Mouse (Mus musculus) kidney, adult 11 months (tissue): Measurements from ENCODE around the gene Gm44511.
"Not testable (repeated sequence)": the region's sequence is repeated elsewhere in the genome, so short reads cannot be mapped to it uniquely, and the experiment has no call there.

Experiments
- DNase-seq: peaks from one replicate; pipeline ENCODE4 v3.0.0; 2022

Gene Gm44511

DNA sequence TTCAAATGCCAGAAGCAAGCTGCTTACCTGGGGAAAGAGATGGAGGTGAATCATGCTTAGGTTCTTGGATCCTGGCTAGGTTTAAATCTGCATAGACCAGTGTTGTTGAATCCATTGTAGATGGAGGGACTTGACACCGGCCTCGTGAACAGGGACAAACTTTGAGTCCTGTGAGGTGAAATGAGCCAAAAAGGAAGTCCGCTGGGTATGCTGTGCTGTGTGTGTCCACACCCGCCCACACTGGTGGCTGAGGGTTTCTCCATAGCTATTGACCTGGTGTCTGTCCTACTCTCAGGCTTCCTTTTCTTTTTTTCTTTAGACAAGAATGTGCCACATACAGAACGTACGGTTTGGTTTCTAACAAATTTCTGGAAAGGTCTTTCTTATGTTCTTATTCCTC is at the start of gene Gm44511, which contains the start of gene Klrb1b:
Gm44511 (minus strand) TSS at position 184 of the 400 bp plus-strand sequence.
Klrb1b (minus strand) TSS at position 200 of the 400 bp plus-strand sequence.
- no peak for DNase-seq

DNA sequence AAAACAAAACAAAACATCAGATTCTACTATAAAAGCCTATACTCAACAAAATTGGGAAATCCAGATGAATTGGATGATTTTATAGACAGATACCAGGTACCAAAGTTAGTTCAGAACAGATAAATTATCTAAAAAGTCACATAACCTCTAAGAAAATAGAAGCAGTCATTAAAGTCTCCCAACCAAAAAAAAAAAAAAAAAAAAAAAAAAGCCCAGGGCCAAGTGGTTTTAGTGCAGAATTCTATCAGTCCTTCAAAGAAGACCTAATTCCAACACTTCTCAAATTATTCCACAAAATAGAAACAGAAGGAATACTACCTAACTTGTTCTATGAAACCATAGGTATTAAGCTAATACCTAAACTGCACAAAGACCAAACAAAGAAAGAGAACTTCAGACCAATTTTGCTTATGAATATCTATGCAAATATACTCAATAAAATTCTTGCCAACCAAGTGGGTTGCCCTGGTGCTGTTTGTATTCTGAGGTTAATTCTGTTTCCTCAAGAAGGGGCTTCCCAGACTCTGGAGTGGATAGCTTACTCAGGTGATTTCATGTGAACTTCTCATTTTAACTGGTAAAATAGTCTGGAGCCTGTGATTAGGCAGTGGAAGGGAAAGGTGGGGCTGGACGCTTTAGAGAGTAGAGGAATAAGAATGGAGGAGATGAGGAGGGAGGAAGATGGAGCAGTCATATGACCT is 45.9 kb upstream of the Gm44511 start:
- DNase-seq: no peak

DNA sequence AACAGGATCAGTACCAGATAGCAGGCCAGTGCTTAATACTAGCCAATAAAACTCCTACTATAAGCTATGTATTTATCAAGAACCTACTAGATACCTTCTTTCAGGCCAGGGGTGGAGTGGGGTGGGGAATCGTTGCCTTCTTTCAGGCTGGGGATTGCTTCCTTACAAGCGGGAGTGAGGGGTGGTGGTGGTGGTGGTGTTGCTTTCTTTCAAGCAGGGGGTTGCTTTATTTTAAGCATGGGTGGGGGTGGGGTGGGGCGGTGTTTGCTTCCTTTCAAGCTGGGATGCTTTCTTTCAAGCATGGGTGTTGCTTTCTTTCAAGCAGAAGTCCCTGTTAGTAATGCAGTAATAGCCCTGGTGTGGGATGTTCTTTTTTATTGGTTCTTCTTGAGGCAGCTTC is 42.7 kb upstream of the Gm44511 start:
- DNase-seq: no peak

DNA sequence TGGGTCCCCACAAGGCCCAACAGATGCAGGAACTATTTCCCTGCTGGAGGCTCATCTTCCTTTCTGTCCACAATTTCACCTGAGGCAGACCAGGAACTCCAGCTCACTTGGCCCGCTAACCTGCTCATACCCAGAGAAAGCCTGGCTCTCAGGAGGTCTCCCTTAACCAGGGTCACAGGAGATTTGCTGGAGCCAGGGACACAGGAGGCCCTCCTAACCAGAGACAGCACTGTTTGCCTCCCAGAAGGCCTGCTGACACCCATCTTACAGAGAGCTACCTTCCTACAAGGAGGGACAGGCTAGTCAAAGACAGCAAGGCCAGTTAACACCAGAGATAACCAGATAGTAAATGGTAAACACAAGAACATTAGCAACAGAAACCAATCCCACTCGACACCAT is 31.9 kb upstream of the Gm44511 start:
- no peak for DNase-seq

DNA sequence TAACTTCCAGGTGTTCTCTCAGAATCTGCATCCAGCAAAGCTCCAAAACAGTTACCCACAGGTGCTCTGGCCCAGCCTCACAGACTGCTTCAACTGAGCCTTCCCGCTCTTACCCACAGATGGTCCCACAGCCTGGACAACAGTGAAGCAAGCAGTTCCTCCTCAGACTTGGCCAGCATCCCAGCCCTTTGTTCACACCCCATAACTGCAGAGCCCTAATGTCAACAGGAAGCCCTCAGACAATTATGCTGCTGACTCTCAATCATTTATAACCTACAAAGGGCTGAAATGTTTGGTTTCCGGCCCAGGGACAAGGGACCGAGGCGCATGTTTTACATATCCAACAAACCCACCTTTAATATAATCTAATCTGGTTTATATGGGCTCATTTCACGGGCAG is 30.1 kb upstream of the Gm44511 start:
- DNase-seq: peak; percentile 85

DNA sequence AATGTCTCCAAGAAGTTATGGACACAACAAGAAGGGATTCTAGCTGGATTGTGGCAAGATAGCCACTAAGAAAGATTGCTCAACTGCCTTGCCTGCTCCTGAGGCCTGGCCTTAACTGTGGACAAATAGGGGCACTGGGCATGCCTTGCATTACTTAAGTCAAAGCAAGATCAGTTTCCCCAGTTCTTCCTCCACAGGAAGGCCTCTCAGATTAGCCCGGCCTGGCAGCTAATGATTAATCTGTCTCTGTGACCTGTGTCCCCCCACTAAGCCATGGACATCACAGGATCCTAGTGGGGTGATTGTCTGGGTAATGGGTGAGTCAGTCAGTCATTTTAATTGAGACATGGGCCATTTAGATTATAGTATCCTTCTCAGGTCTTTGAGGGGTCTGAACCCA is 29.4 kb upstream of the Gm44511 start:
- DNase-seq: no peak

DNA sequence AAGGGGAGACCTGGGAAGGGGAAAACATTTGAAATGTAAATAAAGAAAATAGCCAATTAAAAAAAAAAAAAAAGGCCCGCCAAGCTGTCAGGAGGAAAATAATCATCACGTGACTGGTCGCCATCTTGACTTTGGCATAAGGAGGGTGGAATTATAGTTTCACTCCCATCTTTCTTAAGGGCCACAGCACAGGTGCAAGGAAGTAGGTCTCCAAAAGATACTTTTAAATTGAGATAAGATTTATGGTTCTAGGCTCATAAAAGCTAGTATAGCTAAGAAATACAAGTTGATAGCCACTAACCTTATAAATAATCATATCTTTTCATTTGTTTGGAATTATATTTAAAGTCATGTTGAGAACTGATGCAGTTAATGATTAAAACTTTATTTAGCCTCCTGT is 28.8 kb upstream of the Gm44511 start:
- no peak for DNase-seq

DNA sequence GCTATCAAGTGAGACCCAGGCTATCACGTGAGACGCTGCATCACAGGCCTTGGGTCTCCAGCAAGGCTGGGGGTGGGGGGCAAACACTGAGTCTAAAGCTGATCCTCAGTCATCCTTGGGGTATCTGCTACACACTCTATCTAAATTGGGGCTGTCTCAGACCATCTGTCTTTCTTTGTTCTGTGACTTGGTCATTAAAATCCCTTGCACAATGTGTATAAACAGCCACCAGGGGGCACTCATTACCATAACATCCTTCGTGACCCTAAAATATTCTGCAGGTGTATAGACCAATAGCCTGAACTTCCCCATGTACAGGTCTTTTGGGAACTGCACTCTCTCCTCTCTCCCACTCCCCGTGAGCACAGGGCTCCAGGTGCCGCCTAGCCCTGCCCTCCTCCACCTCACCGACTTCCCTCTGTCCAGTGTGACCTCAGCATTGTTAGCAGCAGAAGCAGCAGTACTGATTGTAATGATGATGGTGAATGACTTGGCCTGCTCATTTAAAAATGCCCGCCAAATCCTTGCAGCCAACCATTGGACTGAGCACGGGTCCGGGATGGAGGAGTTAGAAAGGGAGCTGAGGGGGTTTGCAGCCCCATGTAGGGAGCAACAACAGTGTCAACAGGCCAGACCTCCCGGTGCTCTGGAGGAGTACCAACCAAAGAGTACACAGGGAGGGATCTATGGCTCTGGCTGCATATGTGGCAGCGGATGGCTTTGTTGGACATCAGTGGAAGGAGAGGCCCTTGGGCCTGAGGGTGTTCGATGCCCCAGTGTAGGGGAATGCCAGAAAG is 28.1 kb upstream of the Gm44511 start:
- peak; percentile 62 for DNase-seq

DNA sequence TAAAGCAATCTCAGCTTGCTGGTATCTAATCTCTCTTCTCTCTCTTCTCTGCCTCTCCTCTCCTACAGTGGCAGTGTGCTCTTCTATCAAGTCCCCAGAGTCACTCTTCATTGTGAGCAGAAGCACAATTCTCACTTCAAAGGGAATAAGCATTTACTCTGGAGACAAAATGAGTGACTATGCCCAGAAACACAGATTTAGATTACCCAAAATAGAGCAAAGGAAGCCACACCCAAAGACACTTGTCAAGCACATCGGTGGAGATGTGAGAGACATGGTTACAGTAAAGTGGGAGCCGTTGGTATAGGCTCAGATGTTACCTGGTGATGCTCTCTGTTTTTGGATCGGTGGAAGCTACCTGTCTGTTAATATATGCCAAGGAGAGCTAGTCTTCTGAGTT is 26.7 kb upstream of the Gm44511 start:
- no peak for DNase-seq

DNA sequence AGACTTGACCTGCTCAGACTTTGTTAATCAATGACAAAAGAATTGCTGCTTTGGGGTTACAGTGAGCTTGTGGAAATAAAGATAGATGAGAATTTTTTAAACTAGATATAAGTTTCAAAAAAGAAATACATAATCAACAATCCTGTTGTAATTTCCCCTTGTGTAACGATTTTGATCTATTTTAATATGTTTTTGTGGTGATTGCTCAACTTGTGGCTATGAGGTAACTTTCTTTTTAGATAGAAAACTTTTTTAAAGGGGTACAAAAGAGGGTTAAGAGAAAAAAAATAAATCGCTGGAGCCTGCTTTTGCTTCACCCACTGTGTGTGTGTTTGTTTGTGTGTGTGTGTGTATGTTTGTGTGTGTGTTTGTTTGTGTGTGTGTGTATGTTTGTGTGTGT is 25.0 kb upstream of the Gm44511 start:
- DNase-seq: no peak

DNA sequence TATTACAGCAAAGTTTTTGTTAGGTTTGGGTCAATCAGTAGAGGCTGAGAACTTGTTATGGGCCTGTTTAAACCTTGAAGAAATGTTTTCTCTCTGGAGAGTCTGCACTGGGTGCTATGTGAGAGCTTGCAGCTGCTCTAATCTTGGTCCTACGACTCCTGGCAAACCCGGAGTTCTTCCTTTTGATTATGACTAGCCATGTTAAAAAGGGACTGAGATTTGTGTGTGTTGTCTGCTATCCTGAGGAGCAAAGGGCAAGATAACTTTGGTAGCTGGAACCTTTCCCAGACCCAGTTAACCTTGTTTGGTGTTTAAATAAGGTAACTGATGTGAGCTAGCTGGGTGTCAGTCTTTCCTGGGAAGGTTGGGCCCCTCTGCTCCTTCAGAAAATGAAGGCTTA is 24.6 kb upstream of the Gm44511 start:
- DNase-seq: no peak

DNA sequence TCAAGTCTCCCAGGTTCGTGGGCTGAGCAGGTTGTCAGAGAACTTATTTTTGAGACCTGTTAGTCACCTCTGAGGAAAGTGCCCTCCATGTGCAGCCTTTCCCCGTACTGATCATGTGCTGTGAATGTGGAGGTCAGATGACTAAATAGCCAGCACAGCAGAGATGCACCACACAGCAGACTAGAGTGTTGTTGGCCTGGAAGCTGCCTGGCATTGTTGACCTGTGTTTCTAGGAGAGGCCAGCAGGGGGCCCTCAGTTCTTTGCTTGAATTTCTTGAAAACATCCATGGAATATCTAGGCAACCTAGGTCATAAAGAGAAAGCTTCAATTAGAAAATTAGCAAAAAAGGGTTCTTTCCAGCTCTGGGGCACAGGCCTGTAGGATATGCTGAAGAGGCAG is 23.8 kb upstream of the Gm44511 start:
- DNase-seq: peak; percentile 52

DNA sequence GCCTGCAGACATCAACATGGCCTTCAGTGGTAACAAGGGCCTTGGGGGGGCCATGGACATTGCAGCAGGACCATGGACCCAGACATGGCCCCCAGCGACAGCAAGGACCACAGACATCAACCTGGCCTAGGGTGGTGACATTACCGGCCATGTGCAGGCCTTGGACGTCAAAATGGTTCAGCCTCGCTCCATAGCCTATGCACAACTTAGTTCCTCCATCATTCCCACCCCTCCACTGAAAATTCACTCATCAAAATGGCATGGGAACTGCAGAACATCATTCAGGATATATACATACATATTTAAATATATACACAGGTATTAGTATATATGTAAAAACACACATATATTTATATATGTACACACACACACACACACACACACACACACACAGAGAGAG is 21.3 kb upstream of the Gm44511 start:
- no peak for DNase-seq

DNA sequence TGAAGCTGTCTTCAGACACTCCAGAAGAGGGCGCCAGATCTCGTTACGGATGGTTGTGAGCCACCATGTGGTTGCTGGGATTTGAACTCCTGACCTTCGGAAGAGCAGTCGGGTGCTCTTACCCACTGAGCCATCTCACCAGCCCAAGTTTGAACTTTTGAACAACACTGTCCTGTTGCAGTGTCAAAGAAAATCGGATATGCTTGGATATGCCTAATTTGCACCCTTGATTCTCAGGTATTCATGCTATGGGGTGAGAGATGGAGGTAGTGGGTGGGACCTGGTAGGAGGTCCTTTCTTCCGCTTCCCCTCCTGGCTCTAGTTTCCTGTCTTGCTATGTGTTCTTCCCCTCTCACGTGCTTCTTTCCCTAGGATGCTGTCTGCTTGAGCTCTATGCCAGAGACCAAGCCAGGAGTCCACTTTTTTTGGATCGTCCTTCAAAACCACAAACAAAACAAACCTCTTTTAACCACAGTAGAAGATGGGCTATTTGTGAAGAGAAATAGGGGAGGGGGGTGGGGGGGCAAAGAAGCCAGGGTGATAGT is 20.0 kb upstream of the Gm44511 start:
- no peak for DNase-seq

DNA sequence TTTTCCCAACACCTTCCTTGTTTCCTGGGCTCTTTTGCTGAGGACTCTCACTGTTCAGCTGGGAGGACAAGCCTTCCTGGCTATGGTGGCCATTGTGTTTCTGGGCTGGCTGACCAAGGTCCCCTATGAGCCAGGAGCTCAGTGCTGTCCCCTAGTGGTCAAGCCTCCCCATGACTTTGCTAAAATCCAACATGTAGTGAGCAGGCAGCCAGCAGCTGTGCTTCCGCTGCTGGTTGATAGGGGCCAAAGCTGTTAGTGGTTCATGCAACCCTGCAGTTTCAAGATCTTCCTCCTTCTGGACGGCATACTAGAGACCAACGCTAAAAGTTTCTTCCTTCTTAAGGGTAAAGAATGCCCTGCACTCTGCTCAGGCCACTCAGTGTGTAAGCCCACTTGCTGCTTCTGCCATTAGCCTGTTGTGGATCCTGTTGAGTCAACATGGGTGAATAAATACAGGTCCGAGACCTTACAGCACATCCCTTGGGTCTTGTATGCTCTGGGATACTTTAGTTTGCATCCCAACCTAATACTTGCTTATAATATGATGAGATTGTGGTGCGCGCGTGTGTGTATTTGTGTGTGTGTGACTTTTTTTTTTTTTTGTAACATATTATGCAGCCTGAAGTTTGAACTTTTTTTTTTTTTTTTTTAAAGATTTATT is 19.3 kb upstream of the Gm44511 start:
- DNase-seq: peak; percentile 86

DNA sequence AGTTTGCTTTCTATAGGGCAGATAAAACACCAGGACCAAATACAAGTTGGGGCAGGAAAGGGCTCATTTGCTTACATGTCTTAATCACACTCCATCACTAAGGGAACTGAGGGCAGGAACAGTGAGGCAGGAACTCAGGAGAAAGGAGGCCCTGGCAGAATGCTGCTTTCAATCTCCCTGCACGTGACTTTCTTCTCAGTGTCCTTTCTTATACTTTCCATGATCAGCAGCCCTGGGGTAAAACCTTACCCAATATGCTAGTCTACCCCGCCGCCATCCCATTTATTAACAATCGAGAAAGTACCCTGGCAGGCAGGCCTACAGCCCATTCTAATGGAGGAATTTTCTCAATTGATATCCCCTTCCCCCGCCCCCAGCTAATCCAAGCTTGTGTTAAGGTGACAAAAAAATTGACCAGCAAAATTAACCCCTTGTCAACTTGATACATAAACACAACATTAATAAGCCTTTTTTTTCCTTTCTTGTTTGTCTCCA is 18.5 kb upstream of the Gm44511 start:
- DNase-seq: no peak

DNA sequence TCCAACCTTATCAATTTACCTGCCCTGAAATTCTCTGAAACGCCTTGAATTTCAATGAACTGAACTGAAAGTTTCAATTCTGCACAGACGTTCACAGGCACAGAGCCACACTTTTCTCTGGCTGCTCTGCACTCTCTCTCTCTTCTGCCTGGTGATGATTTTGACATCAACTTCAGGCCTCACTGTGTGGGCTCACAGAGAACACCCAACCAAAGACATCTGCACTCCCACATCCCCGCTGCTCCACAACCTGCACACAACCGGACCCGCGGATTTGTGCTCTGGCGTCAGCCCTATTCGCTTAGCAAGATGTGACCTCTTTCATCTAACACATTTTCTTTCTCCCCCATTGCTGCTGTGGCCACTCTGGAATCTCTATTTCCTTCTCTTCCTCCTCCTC is 18.0 kb upstream of the Gm44511 start:
- DNase-seq: no peak

DNA sequence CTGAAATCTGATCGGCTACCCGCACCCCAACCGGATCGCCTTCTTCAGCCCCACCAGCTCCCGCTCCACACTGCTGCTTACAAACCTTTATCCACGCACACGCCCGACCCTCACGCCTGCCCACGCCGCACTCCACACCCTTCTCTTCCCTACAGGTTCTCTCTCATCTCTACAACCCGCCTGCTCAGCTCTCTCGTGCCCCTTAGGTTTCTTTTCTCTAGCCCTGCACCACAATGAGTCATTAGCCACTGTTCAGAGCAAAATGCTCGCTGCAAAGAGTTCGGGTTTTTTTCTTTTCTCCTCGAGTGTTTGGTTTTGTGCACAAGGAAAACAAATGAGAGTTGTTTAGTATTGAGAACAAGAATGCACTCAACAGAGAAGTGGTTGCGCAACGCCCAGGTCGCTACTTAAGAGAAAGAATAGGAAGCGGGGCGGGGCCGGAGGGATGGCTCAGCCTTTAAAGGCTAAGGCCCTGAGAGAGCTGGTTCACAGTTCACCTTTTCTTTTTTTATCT is 17.4 kb upstream of the Gm44511 start:
- peak; percentile 69 for DNase-seq

DNA sequence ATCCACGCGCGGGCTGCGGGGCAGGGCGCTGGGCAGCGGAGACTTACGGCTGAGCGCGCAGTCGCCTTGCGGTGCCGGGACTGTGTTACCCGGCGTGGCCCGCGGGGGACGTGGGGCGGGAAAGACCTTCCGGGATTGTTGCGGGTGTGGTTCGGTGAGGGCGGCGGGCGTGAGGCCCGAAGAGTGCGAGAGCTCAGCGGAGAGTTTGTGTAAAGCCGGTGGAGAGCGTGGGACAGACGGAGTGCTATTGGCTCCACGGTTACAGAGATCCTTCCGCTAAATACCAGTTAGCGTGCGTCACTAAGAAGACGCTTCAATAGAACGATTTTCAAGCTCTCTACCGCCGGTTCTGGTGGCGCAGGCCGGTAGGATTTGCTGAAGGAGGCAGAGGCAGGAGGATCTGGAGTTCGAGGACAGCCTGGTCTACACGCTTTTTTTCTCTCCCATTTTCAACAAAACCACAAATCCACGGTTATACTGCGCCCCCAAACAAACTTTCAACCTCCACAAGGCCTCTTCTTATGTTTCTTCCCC is 16.9 kb upstream of the Gm44511 start:
- DNase-seq: peak; percentile 90

DNA sequence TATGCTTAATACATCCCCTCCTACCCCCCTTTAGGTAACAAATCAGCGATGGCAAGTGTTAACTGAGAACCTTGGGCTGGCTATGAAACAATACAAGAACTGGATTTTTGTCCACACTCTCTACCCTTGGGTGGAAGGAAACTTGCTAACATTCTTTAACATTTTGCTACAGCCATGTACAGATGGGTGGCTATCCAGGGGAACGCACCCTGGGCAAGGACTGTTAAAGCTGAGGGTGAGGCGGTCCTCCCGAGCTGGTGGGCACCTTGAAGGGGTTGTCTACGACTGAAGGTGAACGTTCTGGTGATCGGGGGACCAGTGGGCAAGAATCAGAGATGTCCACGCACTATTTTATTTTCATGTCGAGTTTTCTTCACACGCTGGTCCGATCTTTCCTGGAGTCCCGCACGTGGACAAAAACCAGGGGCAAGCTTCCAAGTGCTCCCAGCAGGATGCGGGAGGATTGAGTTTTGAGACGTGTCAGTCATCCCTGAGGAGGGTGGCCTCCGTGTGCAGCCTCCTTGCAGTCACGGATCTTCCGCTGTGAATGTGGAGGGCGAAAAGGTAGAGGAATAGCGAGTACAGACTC is 16.3 kb upstream of the Gm44511 start:
- DNase-seq: no peak

DNA sequence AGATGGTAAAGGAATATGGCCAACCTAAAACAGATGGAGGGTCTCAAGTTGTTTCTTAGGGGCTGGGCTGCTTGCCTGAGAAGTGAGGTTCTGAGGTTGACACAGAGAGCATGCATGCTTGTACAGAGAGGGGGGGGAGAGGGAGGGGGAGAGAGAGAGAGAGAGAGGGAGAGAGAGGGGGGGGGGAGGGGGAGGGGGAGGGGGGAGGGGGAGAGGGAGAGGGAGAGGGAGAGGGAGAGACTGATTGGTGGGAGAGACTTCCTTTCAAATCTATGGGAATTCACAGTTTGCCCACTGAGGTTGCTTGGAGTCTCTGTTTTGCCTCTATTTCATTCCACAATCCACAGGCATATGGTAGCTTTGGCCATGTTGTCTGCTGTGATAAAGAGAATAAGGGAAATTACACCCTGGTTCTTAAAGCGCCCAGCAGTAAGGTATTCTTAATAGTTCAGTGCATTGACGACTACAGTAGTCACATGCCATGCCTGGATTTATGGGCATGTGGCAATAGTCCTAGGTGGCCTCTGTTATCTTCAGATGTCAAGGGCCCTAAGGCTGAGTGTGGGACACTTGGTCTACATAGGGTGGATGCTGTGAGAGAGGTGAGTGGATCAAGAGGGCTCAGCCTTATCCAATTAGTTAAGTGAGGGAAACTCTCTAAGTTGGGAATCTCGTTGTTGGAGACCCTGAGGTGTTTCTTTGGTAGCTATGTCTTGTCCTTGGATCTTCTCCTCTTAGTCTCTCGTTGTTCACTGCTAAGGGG is 15.4 kb upstream of the Gm44511 start:
- DNase-seq: no peak

DNA sequence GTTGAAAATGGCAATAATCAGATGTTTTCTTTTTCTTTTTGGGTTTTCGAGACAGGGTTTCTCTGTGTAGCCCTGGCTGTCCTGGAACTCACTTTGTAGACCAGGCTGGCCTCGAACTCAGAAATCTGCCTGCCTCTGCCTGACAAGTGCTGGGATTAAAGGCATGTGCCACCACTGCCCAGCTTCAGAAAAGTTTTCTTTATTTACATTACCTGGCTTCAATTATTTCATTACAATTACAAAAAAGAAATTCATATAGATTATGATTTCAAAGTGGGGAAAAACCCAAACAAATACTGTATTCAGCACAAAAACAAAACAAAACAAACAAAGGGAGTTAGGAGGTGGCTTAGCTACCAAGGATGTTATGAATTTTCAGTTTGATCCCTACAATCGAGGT is 14.6 kb upstream of the Gm44511 start:
- not testable (repeated sequence) for DNase-seq
